Mouse (Mus musculus): ENCODE results near the gene Acad9. TPM values are rescaled to one million over a fixed set of nuclear protein-coding genes. Genes with fewer than 3 reads are reported as not detected.
A peak's percentile ranks its signal among the peaks of the same experiment; 100 is the strongest.

Acad9 gene
- total and polyA plus RNA-seq, 3 experiments: 37.2 to 197 (median 57.0) TPM

DNA sequence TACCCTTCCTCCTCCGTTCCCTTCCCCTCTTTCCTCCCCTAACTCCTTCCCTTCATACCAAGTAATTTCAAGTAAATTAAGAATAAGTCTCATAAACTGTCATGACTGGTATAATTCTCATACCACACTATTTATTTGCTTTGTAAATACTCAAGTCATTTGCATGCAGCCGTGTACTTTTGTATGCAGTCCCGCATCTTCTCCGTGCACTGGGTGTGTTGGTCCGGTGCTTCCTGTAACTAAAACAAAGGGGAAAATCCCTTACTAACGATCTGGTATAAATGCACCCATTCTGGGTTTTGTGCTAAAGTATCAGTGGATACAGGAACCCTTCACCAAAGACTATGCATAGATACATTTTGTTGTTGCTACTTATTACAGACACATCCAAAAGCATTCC, 40.0 kb upstream of the Acad9 start:
- H3K4me1 ChIP-seq (ENCODE audit: control insufficient read depth in 1 of 2, insufficient read depth in 2 of 2, low read length in 2 of 2): peaks cover 4 to 5% of the 10 kb centered on the region in 2 experiments; a peak in 3 of 4 replicates
- H3K4me3 ChIP-seq (ENCODE audit: control insufficient read depth in 1 of 2, insufficient read depth in 1 of 2, low read depth in 2 of 2, low read length in 2 of 2): no peak overlapping the region
- H3K36me3 ChIP-seq (ENCODE audit: control insufficient read depth in 1 of 2, insufficient read depth in 2 of 2, low read length in 2 of 2): peaks cover 0 to 4% of the 10 kb centered on the region in 2 experiments; a peak in 2 of 4 replicates
- no peaks in the 10 kb centered on the region for H3K9me3 ChIP-seq (replicated peaks; ENCODE audit: insufficient read depth, low read length)
- DNase-seq (ENCODE audit: low read depth, low spot score): no peak
- H3K9ac ChIP-seq (ENCODE audit: control insufficient read depth, low read depth, low read length, poor library complexity, severe bottlenecking): no peak overlapping the region
- peaks cover 0 to 8% of the 10 kb centered on the region in 2 experiments; a peak in 2 of 4 replicates for H3K27me3 ChIP-seq (ENCODE audit: control insufficient read depth in 1 of 2, insufficient read depth in 2 of 2, low read length in 2 of 2)
- no peak overlapping the region for H3K27ac ChIP-seq (ENCODE audit: control insufficient read depth, low read depth, low read length)
- H3K79me2 ChIP-seq (ENCODE audit: control insufficient read depth, insufficient read depth, low read length, poor library complexity): no peaks in the 10 kb centered on the region
- no peak for TF ChIP-seq ZC3H11A (IDR thresholded peaks at IDR 0.05; ENCODE audit: low read depth, low read length)
- TF ChIP-seq NELFE (IDR thresholded peaks at IDR 0.05; ENCODE audit: low read depth, low read length): no peak
- no peak for TF ChIP-seq ZKSCAN1 (IDR thresholded peaks at IDR 0.05; ENCODE audit: low read depth, low read length)
- TF ChIP-seq ELF1 (IDR thresholded peaks at IDR 0.05; ENCODE audit: low read depth, low read length): no peak
- no peak for TF ChIP-seq TCF12 (IDR thresholded peaks at IDR 0.05; ENCODE audit: low read depth, low read length)

- Histone ChIP-seq H3K4me1 (ENCODE audit: control insufficient read depth in 1 of 2, insufficient read depth in 2 of 2, low read length in 2 of 2) (peaks cover 4 to 5% of the 10 kb centered on the region in 2 experiments; a peak in 3 of 4 replicates), H3K4me3 (ENCODE audit: control insufficient read depth in 1 of 2, insufficient read depth in 1 of 2, low read depth in 2 of 2, low read length in 2 of 2) (no peak overlapping the region), H3K9me3 (replicated peaks; ENCODE audit: insufficient read depth, low read length) (no peaks in the 10 kb centered on the region), H3K27ac (ENCODE audit: control insufficient read depth, low read depth, low read length) (no peak overlapping the region), H3K27me3 (ENCODE audit: control insufficient read depth in 1 of 2, insufficient read depth in 2 of 2, low read length in 2 of 2) (peaks cover 0 to 2% of the 10 kb centered on the region in 2 experiments; a peak in 1 of 4 replicates), H3K79me2 (ENCODE audit: control insufficient read depth, insufficient read depth, low read length, poor library complexity) (no peaks in the 10 kb centered on the region), H3K9ac (ENCODE audit: control insufficient read depth, low read depth, low read length, poor library complexity, severe bottlenecking) (no peak overlapping the region), H3K36me3 (ENCODE audit: control insufficient read depth in 1 of 2, insufficient read depth in 2 of 2, low read length in 2 of 2) (peaks cover 0 to 4% of the 10 kb centered on the region in 2 experiments; a peak in 2 of 4 replicates)
- peak; percentile 74 for DNase-seq (ENCODE audit: low read depth, low spot score)
- no peak for TF ChIP-seq POLR2A (IDR thresholded peaks at IDR 0.05; ENCODE audit: control insufficient read depth in 1 of 2, insufficient read depth in 1 of 2, low read depth in 1 of 2, low read length in 2 of 2, poor library complexity in 1 of 2)
- no peak for TF ChIP-seq MEF2A (IDR thresholded peaks at IDR 0.05; ENCODE audit: extremely low read depth, insufficient replicate concordance, low read depth, low read length, poor library complexity, severe bottlenecking)
- TF ChIP-seq USF2 (IDR thresholded peaks at IDR 0.05; ENCODE audit: borderline replicate concordance in 1 of 2, insufficient read depth in 1 of 2, low read depth in 1 of 2, low read length in 2 of 2): no peak
- no peak for TF ChIP-seq MAFK (IDR thresholded peaks at IDR 0.05; ENCODE audit: borderline replicate concordance, low read depth, low read length)
- TF ChIP-seq ZNF384 (IDR thresholded peaks at IDR 0.05; ENCODE audit: low read depth, low read length): no peak
- no peak for TF ChIP-seq POLR2AphosphoS5 (IDR thresholded peaks at IDR 0.05; ENCODE audit: borderline replicate concordance, low read depth, low read length)
- TF ChIP-seq GATA1 (IDR thresholded peaks at IDR 0.05; ENCODE audit: low read depth, low read length): peak; percentile 72
- 0 out of 2 replicates have a peak, but pooled peaks have one; percentile 28 for TF ChIP-seq ETS1 (IDR thresholded peaks at IDR 0.05; ENCODE audit: low read depth, low read length)
- no peak for TF ChIP-seq NELFE (IDR thresholded peaks at IDR 0.05; ENCODE audit: low read depth, low read length)
- peak; percentile 70 for TF ChIP-seq TCF12 (IDR thresholded peaks at IDR 0.05; ENCODE audit: low read depth, low read length)
- TF ChIP-seq EP300 (IDR thresholded peaks at IDR 0.05; ENCODE audit: low read depth in 1 of 2, low read length in 2 of 2): peak; percentile 69 to 91
- no peak for TF ChIP-seq CHD1 (IDR thresholded peaks at IDR 0.05; ENCODE audit: low read depth, low read length)
- no peak for TF ChIP-seq MAX (IDR thresholded peaks at IDR 0.05; ENCODE audit: low read length)
- no peak for TF ChIP-seq POLR2AphosphoS2 (IDR thresholded peaks at IDR 0.05; ENCODE audit: low read length)
- TF ChIP-seq TBP (IDR thresholded peaks at IDR 0.05; ENCODE audit: low read depth, low read length): no peak
- TF ChIP-seq KAT2A (conservative IDR thresholded peaks at IDR 0.05; ENCODE audit: low read depth, low read length): no peak
- no peak for TF ChIP-seq BHLHE40 (IDR thresholded peaks at IDR 0.05; ENCODE audit: borderline replicate concordance, low read depth, low read length)
- TF ChIP-seq SMC3 (IDR thresholded peaks at IDR 0.05; ENCODE audit: low read depth, low read length): 0 out of 2 replicates have a peak, but pooled peaks have one; percentile 10
- TF ChIP-seq SIN3A (IDR thresholded peaks at IDR 0.05; ENCODE audit: low read length): no peak
- TF ChIP-seq ZMIZ1 (IDR thresholded peaks at IDR 0.05; ENCODE audit: low read depth, low read length): no peak
- no peak for TF ChIP-seq HCFC1 (IDR thresholded peaks at IDR 0.05; ENCODE audit: low read depth, low read length)
- no peak for TF ChIP-seq MXI1 (IDR thresholded peaks at IDR 0.05; ENCODE audit: low read depth, low read length)
- TF ChIP-seq MYB (IDR thresholded peaks at IDR 0.05; ENCODE audit: low read depth, low read length): no peak
- no peak for TF ChIP-seq GABPA (IDR thresholded peaks at IDR 0.05; ENCODE audit: low read depth, low read length)
- TF ChIP-seq E2F4 (IDR thresholded peaks at IDR 0.05; ENCODE audit: borderline replicate concordance, low read depth, low read length): no peak
- TF ChIP-seq ELF1 (IDR thresholded peaks at IDR 0.05; ENCODE audit: low read depth, low read length): no peak
- TF ChIP-seq TAL1 (IDR thresholded peaks at IDR 0.05; ENCODE audit: low read length): no peak
- no peak for TF ChIP-seq UBTF (IDR thresholded peaks at IDR 0.05; ENCODE audit: borderline replicate concordance, insufficient read depth, low read depth, low read length)
- peak in 1 of 3 experiments; percentile 0; a peak in 1 of 6 replicates for TF ChIP-seq CTCF (IDR thresholded peaks at IDR 0.05 in 2 of 3, conservative IDR thresholded peaks at IDR 0.05 in 1 of 3; ENCODE audit: control insufficient read depth in 1 of 3, insufficient read depth in 1 of 3, low read depth in 2 of 3, low read length in 3 of 3, poor library complexity in 1 of 3, severe bottlenecking in 1 of 3)
Measured at GRCm38 (mm10) chr3:36029993-36030392, 35.8 kb upstream of the Acad9 start.
